Mouse (Mus musculus) cerebellum, adult 2 months (tissue): Measurements from ENCODE around the gene Evx2.

Source experiments
- CTCF ChIP-seq: fragments of 200-500 bp; IDR thresholded peaks from 2 replicates; pipeline ENCODE4 v1.5.1; 2011; ENCODE audit warnings: low read depth, mild to moderate bottlenecking, control low read depth, low read length, moderate library complexity, borderline replicate concordance; ENCODE audit not compliant: insufficient read depth
- POLR2A ChIP-seq: fragments of 200-500 bp; IDR thresholded peaks from 2 replicates; pipeline ENCODE4 v1.6.1; 2011; ENCODE audit warnings: low read length, control low read depth, borderline replicate concordance; ENCODE audit not compliant: insufficient read depth

DNA sequence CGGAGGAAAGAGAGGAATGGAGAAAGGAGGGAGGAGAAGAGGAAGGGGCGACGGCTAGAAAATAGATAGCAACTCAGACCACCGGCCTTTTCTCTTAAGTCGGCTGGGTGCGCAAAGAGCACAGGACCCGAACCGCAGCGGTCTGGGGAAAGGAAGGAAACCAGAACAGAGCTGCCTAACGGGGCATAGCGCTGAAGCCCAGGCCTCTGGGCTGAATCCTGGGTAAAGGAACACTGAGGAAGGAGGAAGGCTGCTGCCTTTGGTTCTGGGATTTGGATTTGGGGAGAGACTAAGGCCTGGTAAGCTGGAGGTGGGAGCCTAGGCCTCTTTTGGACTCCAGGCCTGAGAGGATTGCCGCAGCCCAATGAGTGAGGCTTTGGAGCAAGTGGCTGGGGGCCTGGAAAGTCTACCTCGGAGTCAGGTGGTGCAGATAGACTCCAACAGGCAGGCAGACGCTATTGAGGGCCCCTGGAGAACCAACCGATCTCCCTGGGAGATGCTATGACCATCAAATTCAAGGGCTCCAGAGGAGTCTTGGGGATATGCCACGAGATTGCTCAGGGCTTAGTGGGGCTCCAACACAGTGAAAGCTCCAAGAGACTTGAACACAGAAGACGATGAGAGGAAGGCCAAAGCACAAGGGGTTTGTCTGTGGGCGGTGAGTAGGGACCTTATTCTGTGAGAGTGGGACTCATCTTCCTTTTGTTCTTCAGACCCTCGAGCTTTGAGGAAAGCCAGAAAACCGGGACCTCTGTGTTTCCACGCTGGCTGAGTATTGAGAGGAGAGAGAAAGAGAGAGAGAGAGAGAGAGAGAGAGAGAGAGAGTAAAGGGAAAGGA is 21.4 kb upstream of the Evx2 start:
- no peak for TF ChIP-seq CTCF
- TF ChIP-seq POLR2A, result no peak
